Mouse (Mus musculus) liver, embryonic 12.5 days (tissue): ENCODE measurements around the gene Rps6kb2. TPM values are rescaled to one million over a fixed set of nuclear protein-coding genes. Genes with fewer than 3 reads are reported as not detected.

Source experiments
- ATAC-seq: fragments of 200-750 bp; cut with Nextera tagmentation; 2 replicates; pipeline ENCODE4 v1.8.0; 2017; ENCODE audit warnings: moderate number of reproducible peaks, mild to moderate bottlenecking, moderate library complexity
- H3K27ac ChIP-seq: fragments of 300-500 bp; sonication (generic); 2 replicates; pipeline ENCODE4 v1.5.1; 2016; ENCODE audit warnings: mild to moderate bottlenecking
- H3K27me3 ChIP-seq: fragments of 300-500 bp; sonication (generic); replicated peaks from 2 replicates; pipeline ENCODE4 v1.6.1; 2016; ENCODE audit warnings: mild to moderate bottlenecking, moderate library complexity
- H3K36me3 ChIP-seq: fragments of 300-500 bp; sonication (generic); 2 replicates; pipeline ENCODE4 v1.6.1; 2016; ENCODE audit warnings: mild to moderate bottlenecking, moderate library complexity
- H3K4me1 ChIP-seq: fragments of 300-500 bp; sonication (generic); 2 replicates; pipeline ENCODE4 v1.6.1; 2016
- H3K4me2 ChIP-seq: fragments of 300-500 bp; sonication (generic); 2 replicates; pipeline ENCODE4 v1.6.1; 2016; ENCODE audit warnings: mild to moderate bottlenecking, moderate library complexity
- H3K4me3 ChIP-seq: fragments of 300-500 bp; sonication (generic); 2 replicates; pipeline ENCODE4 v1.5.1; 2016; ENCODE audit warnings: mild to moderate bottlenecking, moderate library complexity
- H3K9ac ChIP-seq: fragments of 300-500 bp; sonication (generic); 2 replicates; pipeline ENCODE4 v1.6.1; 2016; ENCODE audit warnings: mild to moderate bottlenecking, moderate library complexity
- H3K9me3 ChIP-seq: fragments of 300-500 bp; sonication (generic); replicated peaks from 2 replicates; pipeline ENCODE4 v1.6.1; 2016; ENCODE audit warnings: mild to moderate bottlenecking, moderate library complexity
- WGBS: fragments of 180-500 bp; shearing (Covaris S2); methylation state at CpG from one replicate; pipeline ENCODE4 v1.1.7; 2016; ENCODE audit not compliant: insufficient replicate concordance; 5-methylcytosine and 5-hydroxymethylcytosine counted together
- polyA plus RNA-seq: library from polyadenylated mRNA; unstranded; fragments of >200 nt; fragmentation: Nextera tagmentation; extraction: Ambion mirVana; gene quantifications from 2 replicates; pipeline ENCODE4 v1.2.1, GENCODE M21; 2016

The Rps6kb2 gene
- polyA plus RNA-seq, 1 experiment from 2014 or later, result 39.1 TPM

GRCm38 (mm10) chr19:4150567-4151487 is 12.3 kb downstream of the Rps6kb2 start:
- peaks cover 56% of the 10 kb centered on the region for H3K4me1 ChIP-seq
- no peak overlapping the region for H3K9ac ChIP-seq
- no peak for ATAC-seq
- H3K4me2 ChIP-seq, result 0 out of 2 replicates have a peak overlapping the region, but pooled peaks have one; percentile 86
- no peaks in the 10 kb centered on the region for H3K27me3 ChIP-seq
- H3K27ac ChIP-seq, result no peak overlapping the region
- 85% methylated on average over 22 of the region's 22 CpGs for WGBS
- H3K4me3 ChIP-seq, result no peak overlapping the region
- no peaks in the 10 kb centered on the region for H3K9me3 ChIP-seq
- peaks cover 46% of the 10 kb centered on the region for H3K36me3 ChIP-seq

- H3K9me3 ChIP-seq, result no peaks in the 10 kb centered on the region
- H3K36me3 ChIP-seq, result peaks cover 42% of the 10 kb centered on the region
- peak overlapping the region; percentile 83 for H3K4me3 ChIP-seq
- no peaks in the 10 kb centered on the region for H3K27me3 ChIP-seq
- H3K4me1 ChIP-seq, result peaks cover 48% of the 10 kb centered on the region
- H3K4me2 ChIP-seq, result peak overlapping the region; percentile 86
- ATAC-seq, result no peak
- peak overlapping the region; percentile 88; the same call in 1 of the 2 replicates for H3K9ac ChIP-seq
- H3K27ac ChIP-seq, result no peak overlapping the region
- WGBS, result 87% methylated on average over 17 of the region's 17 CpGs
Measured at GRCm38 (mm10) chr19:4149764-4150461, 13.2 kb downstream of the Rps6kb2 start.

- no peaks in the 10 kb centered on the region for H3K9me3 ChIP-seq
- H3K4me1 ChIP-seq, result peaks cover 42% of the 10 kb centered on the region
- H3K4me3 ChIP-seq, result peak overlapping the region; percentile 83
- peaks cover 42% of the 10 kb centered on the region for H3K36me3 ChIP-seq
- H3K27me3 ChIP-seq, result no peaks in the 10 kb centered on the region
- H3K9ac ChIP-seq, result peak overlapping the region; percentile 88
- ATAC-seq, result no peak
- 70% methylated on average over 11 of the region's 11 CpGs for WGBS
- H3K4me2 ChIP-seq, result peak overlapping the region; percentile 86
- peak overlapping the region; percentile 85 for H3K27ac ChIP-seq
Measured at GRCm38 (mm10) chr19:4149283-4149682, 13.9 kb downstream of the Rps6kb2 start.

GRCm38 (mm10) chr19:4148819-4149218 is 14.3 kb downstream of the Rps6kb2 start:
- peaks cover 38% of the 10 kb centered on the region for H3K4me1 ChIP-seq
- ATAC-seq, result peak; percentile 36
- WGBS, result 3% methylated on average over 8 of the region's 8 CpGs

GRCm38 (mm10) chr19:4148491-4148806 is 14.7 kb downstream of the Rps6kb2 start, which contains the start of gene Coro1b:
TSS of gene Coro1b (plus strand) at chr19:4148619.
- H3K4me3 ChIP-seq, result peak within 1 kb of the TSS; percentile 83
- H3K36me3 ChIP-seq, result peaks cover 36% of the 10 kb centered on the region
- H3K27ac ChIP-seq, result peak within 1 kb of the TSS; percentile 85
- peaks cover 34% of the 10 kb centered on the region for H3K4me1 ChIP-seq
- H3K9me3 ChIP-seq, result no peaks in the 10 kb centered on the region
- peak within 1 kb of the TSS; percentile 88 for H3K9ac ChIP-seq
- peaks cover 5% of the 10 kb centered on the region; the same call in 1 of the 2 replicates for H3K27me3 ChIP-seq
- peak within 1 kb of the TSS; percentile 86 for H3K4me2 ChIP-seq
- ATAC-seq, result peak; percentile 91
- under 1% methylated on average over 30 of the region's 33 CpGs for WGBS

More at GRCm38 (mm10) chr19:4148819-4149218, 14.3 kb downstream of the Rps6kb2 start:
- Histone ChIP-seq H3K27me3 (peaks cover 1% of the 10 kb centered on the region; the same call in 1 of the 2 replicates), H3K27ac (peak overlapping the region; percentile 85), H3K36me3 (peaks cover 40% of the 10 kb centered on the region), H3K4me3 (peak overlapping the region; percentile 83), H3K9me3 (no peaks in the 10 kb centered on the region), H3K9ac (peak overlapping the region; percentile 88), H3K4me2 (peak overlapping the region; percentile 86)

- H3K9ac ChIP-seq, result peak overlapping the region; percentile 88
- H3K4me1 ChIP-seq, result peaks cover 32% of the 10 kb centered on the region
- peaks cover 32% of the 10 kb centered on the region for H3K36me3 ChIP-seq
- H3K4me3 ChIP-seq, result peak overlapping the region; percentile 83
- ATAC-seq, result peak; percentile 17; the same call in 1 of the 2 replicates
- H3K4me2 ChIP-seq, result peak overlapping the region; percentile 86
- WGBS, result 40% methylated on average over 9 of the region's 9 CpGs
- H3K9me3 ChIP-seq, result no peaks in the 10 kb centered on the region
- H3K27ac ChIP-seq, result peak overlapping the region; percentile 85
- H3K27me3 ChIP-seq, result peaks cover 10% of the 10 kb centered on the region; the same call in 1 of the 2 replicates
Measured at GRCm38 (mm10) chr19:4147782-4148490, 15.2 kb downstream of the Rps6kb2 start.

- Histone ChIP-seq H3K9me3 (no peaks in the 10 kb centered on the region), H3K4me3 (no peak overlapping the region)
- 62% methylated on average over 3 of the region's 3 CpGs for WGBS
Measured at GRCm38 (mm10) chr19:4147022-4147405, 16.1 kb downstream of the Rps6kb2 start.

GRCm38 (mm10) chr19:4146366-4147021 is 16.7 kb downstream of the Rps6kb2 start:
- peaks cover 18% of the 10 kb centered on the region for H3K36me3 ChIP-seq
- H3K9me3 ChIP-seq, result no peaks in the 10 kb centered on the region
- no peak overlapping the region for H3K27ac ChIP-seq
- H3K27me3 ChIP-seq, result peaks cover 14% of the 10 kb centered on the region; the same call in 1 of the 2 replicates
- H3K4me3 ChIP-seq, result no peak overlapping the region
- peaks cover 28% of the 10 kb centered on the region for H3K4me1 ChIP-seq
- 61% methylated on average over 12 of the region's 12 CpGs for WGBS
- no peak overlapping the region for H3K4me2 ChIP-seq
- no peak overlapping the region for H3K9ac ChIP-seq
- ATAC-seq, result no peak

More at GRCm38 (mm10) chr19:4147022-4147405, 16.1 kb downstream of the Rps6kb2 start:
- H3K9ac ChIP-seq, result no peak overlapping the region
- no peak for ATAC-seq
- no peak overlapping the region for H3K4me2 ChIP-seq
- peaks cover 23% of the 10 kb centered on the region for H3K36me3 ChIP-seq
- H3K27ac ChIP-seq, result no peak overlapping the region
- H3K4me1 ChIP-seq, result peaks cover 32% of the 10 kb centered on the region
- H3K27me3 ChIP-seq, result peaks cover 14% of the 10 kb centered on the region; the same call in 1 of the 2 replicates

GRCm38 (mm10) chr19:4145936-4146335 is 17.2 kb downstream of the Rps6kb2 start:
- no peak overlapping the region for H3K27ac ChIP-seq
- H3K9ac ChIP-seq, result no peak overlapping the region
- no peaks in the 10 kb centered on the region for H3K9me3 ChIP-seq
- no peak overlapping the region for H3K4me3 ChIP-seq
- peaks cover 17% of the 10 kb centered on the region; the same call in 1 of the 2 replicates for H3K27me3 ChIP-seq
- H3K4me1 ChIP-seq, result peaks cover 25% of the 10 kb centered on the region
- WGBS, result 75% methylated on average over 5 of the region's 5 CpGs
- H3K4me2 ChIP-seq, result no peak overlapping the region
- peaks cover 12% of the 10 kb centered on the region for H3K36me3 ChIP-seq
- ATAC-seq, result no peak

- Histone ChIP-seq H3K27ac (no peak overlapping the region), H3K27me3 (peaks cover 28% of the 10 kb centered on the region), H3K4me3 (no peak overlapping the region), H3K9ac (no peak overlapping the region), H3K9me3 (no peaks in the 10 kb centered on the region), H3K36me3 (peaks cover 1% of the 10 kb centered on the region; the same call in 1 of the 2 replicates), H3K4me1 (peaks cover 21% of the 10 kb centered on the region), H3K4me2 (no peak overlapping the region)
- 66% methylated on average over 16 of the region's 16 CpGs for WGBS
- no peak for ATAC-seq
Measured at GRCm38 (mm10) chr19:4144550-4145498, 18.3 kb downstream of the Rps6kb2 start.
